Mouse (Mus musculus): Measurements from ENCODE around the gene Vangl2.

Vangl2 gene

GRCm38 (mm10) chr1:172046410-172046809 lies 18.2 kb upstream of the Vangl2 start:
- DNase-seq (ENCODE audit: extremely low read depth, insufficient read length, low spot score) = no peak

- no peak for DNase-seq (ENCODE audit: extremely low read depth, insufficient read length, low spot score)
Observed at GRCm38 (mm10) chr1:172029914-172030313, 1.7 kb upstream of the Vangl2 start.

- no peak for DNase-seq (ENCODE audit: extremely low read depth, insufficient read length, low spot score)
Observed at GRCm38 (mm10) chr1:172027809-172028102, 488 bp downstream of the Vangl2 start.

GRCm38 (mm10) chr1:172027010-172027808 lies 1.0 kb downstream of the Vangl2 start:
- DNase-seq (ENCODE audit: extremely low read depth, insufficient read length, low spot score) = no peak

GRCm38 (mm10) chr1:172026201-172026901 lies 1.9 kb downstream of the Vangl2 start:
- no peak for DNase-seq (ENCODE audit: extremely low read depth, insufficient read length, low spot score)

DNA sequence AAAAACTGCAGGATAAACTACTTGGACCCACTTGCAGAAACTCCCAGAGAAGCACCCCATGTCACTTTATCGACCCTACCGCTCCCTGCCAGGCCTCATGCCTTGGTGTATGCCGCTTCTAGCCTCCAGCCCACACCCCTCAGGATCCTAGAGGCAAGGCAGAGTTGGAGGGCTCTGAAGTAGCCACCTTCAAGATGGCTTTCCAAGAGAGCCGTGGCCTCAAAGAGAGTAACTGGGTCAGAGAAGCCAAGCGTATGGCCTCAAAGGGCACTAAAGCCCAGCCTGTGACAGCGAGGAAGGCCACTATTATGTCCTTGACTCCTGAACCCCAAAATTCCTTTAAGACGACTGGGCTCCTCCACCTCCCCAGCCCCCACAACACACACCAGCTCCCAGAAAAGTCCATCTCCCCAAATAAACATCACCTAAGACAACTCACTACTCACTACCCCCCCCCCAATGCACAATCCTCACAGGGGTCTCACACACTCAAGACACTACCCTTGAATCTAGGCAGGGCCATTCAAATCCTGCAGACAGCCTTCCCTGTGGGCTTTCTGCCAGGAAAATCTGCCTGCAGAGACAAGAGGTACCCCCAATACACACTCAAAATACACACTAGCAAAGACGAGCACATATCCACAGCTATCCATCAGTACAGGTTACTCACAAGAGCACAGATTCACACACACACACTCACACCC lies 2.9 kb downstream of the Vangl2 start:
- DNase-seq (ENCODE audit: extremely low read depth, insufficient read length, low spot score) = no peak

GRCm38 (mm10) chr1:172024140-172024895 lies 3.9 kb downstream of the Vangl2 start:
- no peak for DNase-seq (ENCODE audit: extremely low read depth, insufficient read length, low spot score)

GRCm38 (mm10) chr1:172019863-172020521 lies 8.3 kb downstream of the Vangl2 start:
- no peak for DNase-seq (ENCODE audit: extremely low read depth, insufficient read length, low spot score)

DNA sequence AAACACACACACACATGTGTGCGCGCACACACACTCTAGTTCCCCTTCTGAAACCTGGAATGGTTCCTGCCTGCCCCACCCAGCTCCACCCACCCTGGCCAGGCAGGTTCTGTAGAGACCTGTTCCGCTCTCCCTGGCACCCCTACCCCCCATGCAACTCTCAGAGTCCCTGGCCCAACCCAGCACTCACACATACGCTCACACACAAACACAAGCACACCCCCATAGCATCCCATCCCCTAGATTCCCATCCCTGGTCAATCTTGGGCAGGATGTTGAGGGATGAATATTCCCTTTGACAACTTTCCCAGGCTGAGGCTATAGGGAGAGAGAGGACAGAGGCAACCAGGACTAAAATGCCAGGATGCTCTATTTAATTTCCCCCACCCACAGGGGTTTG lies 8.9 kb downstream of the Vangl2 start:
- no peak for DNase-seq (ENCODE audit: extremely low read depth, insufficient read length, low spot score)

DNA sequence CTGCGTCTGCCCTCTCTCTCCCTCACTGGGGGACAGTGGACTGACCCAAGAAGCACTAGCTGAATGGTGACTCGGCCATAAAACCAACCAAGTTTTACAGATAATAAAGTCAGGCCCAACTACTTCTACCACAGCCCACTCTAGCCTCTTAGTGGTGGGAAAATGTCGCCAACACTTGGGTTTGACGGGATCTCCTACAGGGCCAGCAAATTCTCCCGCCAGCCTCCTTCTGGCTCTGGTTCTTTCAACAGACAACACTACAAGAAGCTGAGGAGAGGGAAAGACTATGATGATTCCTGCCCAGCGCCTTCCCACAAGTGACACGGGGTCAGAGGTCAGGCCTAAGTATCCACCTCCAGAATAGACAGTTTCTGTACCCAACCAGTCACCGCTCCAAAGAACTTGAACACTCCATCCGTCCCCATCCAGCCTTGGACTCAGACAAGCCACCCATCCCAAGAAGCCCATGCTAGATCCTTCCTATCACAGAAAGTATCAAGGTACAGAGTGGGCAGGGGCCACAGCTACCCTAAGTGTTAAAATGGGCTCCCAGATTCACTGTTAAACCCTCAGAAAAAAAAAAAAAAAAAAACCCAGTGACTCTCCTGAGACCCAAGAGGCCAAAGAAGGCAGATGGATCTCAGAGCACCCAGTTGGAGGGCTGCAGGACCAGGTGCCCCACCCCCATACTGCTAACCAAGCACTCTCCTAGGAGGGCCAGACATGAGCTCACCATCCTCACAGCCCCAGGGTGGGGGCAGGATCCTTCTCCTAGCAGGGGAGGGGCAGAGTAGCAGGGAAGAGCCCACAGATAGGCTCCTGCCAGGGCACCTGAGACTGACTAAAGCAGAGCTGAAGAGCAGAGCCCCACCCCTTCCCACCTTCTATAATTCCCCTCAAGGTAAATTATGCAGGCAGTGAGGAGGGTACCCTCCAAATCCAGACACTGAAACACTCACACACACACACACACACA lies 9.6 kb downstream of the Vangl2 start:
- DNase-seq (ENCODE audit: extremely low read depth, insufficient read length, low spot score) = no peak

DNA sequence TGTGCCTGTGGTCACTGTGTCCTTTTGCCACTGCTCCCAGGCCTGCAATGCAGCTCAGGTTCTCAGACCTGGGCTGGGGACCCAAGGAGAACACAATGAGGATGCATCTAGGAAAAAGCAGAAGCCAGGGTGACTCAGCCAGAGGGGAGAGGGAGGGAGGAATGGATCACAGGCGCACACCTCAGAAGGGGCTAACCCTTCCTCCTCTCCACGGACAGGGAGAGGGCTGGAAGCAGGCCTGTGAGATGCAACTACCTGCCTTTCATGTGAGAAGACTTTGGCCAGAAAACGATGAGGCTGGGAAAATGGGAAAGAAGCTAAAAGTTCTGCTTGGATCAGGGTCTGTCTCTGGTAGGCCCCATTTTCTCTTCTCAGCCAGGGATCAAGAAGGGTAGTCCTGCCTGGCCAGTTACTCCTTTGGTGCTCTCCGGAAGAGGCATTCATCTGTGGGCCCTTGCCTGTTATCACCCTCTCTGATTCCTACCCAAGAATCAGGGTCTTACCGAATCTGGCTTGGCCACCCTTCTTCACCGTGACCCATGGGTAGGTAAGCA lies 10.7 kb downstream of the Vangl2 start:
- DNase-seq (ENCODE audit: extremely low read depth, insufficient read length, low spot score) = no peak

DNA sequence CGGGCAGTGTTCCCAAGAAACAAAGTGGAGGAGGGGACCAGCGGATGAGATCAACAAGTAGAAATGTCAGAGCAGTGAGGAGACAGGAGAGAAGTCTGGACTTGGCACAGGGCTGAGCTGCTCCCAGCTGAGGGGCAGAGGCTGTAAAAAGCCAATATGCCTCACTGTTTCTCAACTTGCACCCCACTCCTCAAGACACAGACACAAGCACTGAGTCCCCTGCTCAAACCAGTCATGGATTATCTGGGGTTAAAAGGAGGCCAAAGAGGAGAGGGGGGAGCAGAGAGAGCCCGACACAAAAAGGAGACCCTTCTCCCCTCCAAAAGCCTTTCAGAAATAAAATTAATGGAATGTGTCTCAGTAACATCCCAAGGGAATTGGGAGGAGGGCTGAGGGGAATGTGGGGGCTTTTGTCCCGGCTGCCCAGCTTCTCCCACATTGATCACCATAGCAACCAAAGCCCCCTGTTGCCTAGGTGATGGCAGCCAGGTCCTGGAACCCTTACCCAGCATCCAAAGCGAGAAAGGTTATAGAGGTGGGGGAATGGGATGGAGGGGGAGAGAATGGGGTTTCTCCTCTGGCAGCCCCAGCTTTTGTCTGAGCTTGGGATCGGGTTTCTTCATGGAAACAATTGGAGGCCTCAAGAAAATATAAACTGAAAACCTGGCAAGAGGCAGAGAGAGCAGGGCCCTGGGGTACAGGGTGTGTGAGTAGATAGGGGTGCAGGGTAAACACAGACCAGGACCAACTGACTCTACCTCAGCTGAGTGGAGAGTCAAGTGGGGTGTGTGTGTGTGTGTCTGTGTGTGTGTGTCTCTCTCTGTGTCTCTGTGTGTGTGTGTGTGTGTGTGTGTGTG lies 11.4 kb downstream of the Vangl2 start:
- no peak for DNase-seq (ENCODE audit: extremely low read depth, insufficient read length, low spot score)

- DNase-seq (ENCODE audit: extremely low read depth, insufficient read length, low spot score) = no peak
Observed at GRCm38 (mm10) chr1:172016031-172016430, 12.2 kb downstream of the Vangl2 start.

DNA sequence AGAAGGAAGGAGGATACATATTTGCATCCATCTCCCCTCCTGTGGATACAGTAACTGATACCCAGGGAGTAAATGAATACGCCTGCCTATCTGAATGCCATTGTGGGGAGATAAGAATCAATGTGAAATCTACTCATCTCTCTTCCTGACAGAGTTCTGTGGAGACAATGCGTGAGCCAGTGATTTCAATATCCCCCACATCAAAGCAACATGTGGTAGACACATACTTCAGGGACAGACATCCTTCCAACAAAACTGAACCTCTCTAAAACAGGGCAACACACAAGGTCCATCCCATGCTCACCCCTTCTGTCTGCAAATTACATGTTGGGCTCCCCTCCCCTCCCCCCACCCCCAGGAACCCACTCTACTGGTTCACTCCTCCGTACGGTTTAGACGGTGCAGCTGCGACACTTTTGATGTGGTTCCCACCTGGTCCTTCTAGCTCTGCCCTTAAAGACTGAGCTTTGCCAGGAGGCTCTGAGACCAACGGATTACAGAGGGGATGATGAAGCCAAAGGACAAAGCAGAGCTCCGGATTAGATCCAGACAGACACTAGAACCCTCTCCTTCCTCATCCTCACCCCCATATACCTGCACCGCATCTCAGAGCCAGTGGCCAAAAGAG lies 12.8 kb downstream of the Vangl2 start:
- no peak for DNase-seq (ENCODE audit: extremely low read depth, insufficient read length, low spot score)

GRCm38 (mm10) chr1:172014771-172015170 lies 13.5 kb downstream of the Vangl2 start:
- no peak for DNase-seq (ENCODE audit: extremely low read depth, insufficient read length, low spot score)

- DNase-seq (ENCODE audit: extremely low read depth, insufficient read length, low spot score) = no peak
Observed at GRCm38 (mm10) chr1:172012030-172012429, 16.2 kb downstream of the Vangl2 start.

- DNase-seq (ENCODE audit: extremely low read depth, insufficient read length, low spot score) = no peak
Observed at GRCm38 (mm10) chr1:172010042-172010824, 18.0 kb downstream of the Vangl2 start.
